Mouse (Mus musculus) left cerebral cortex, postnatal 14 days (tissue): ENCODE measurements at regions not wholly inside any gene's neighbourhood (a gene's known extent, or its start where the extent isn't known, plus 50 kb on each side); places are given as distances from the start of the nearest gene placed in this dataset.

Experiments used
- DNase-seq, 2 experiments: peaks; one replicate each; pipeline ENCODE4 v3.0.0; 2021 to 2022; ENCODE audit warnings: low spot score in 2 of 2, mixed read lengths in 1 of 2
- intact Hi-C: fragments of 180-260 bp; cut with DNase I; formaldehyde crosslinking; loops from one replicate; pipeline ENCODE4 v1.15.1; 2025

GRCm38 (mm10) chrX:13344701-13345100, 63.9 kb downstream of the Ddx3x start:
- intact Hi-C loops: loop anchor here (5.0 kb wide), 1 partner anchor 62 kb away; the partner anchor contains the start of gene Ddx3x
- peak; percentile 6 to 8 for DNase-seq

- DNase-seq: no peak
- intact Hi-C loops: loop anchor here (5.0 kb wide), 1 partner anchor 63 kb away; the partner anchor contains the start of gene Ddx3x
These were observed 64.4 kb downstream of the Ddx3x start for GRCm38 (mm10) chrX:13345126-13345525.

- intact Hi-C loops: loop anchor here (2.0 to 5.0 kb wide), 2 partner anchors 64 to 123 kb away; partner anchors contain the start of gene Ddx3x
- DNase-seq: peak; percentile 3 to 20
These were observed 65.4 kb downstream of the Ddx3x start for GRCm38 (mm10) chrX:13346011-13346631.

DNA sequence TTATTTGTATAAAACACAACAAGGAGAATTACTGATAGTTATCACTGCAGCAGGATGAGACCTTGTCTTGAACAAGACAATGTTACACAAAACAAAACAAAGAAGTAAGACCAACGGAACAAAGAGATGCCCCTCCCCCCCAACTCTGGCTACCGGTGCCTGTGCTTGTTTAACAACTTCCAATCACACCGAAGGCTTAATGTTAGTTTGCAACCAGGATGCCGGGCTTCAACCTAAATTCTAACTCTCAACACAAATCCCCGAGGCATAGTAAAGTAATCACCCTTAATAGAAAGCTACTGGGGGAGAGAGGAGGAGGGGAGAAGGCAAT, 65.9 kb downstream of the Ddx3x start:
- intact Hi-C loops: loop anchor here (2.0 to 5.0 kb wide), 2 partner anchors 64 to 122 kb away; partner anchors contain the start of gene Ddx3x
- DNase-seq: peak in 1 of 2 experiments; percentile 19

GRCm38 (mm10) chrX:13347027-13347840, 66.5 kb downstream of the Ddx3x start:
- intact Hi-C loops: loop anchor here (2.0 to 5.0 kb wide), 2 partner anchors 65 to 122 kb away; partner anchors contain the start of gene Ddx3x
- peak; percentile 67 to 87 for DNase-seq

DNA sequence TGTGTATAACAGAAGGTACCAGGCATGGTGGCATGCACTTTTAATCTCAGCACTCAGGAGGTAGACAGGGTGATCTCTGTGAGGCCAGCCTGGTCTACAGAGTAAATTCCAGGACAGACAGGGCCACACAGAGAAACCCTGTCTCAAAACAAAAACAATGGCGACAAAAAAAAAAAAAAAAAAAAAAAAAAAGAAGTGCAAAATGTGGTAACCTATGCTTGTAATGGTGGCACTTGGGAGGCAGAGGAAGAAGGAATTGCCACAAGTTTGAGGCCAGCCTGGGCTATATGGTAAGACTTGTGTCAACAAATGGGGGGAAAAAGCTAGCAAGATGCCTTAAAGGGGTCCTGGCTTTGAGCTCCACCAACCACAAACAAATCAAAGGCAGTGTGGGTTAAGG, 67.6 kb downstream of the Ddx3x start:
- intact Hi-C loops: loop anchor here (5.0 kb wide), 1 partner anchor 66 kb away; the partner anchor contains the start of gene Ddx3x
- DNase-seq: no peak

- no peak for DNase-seq
- intact Hi-C loops: no loop called here
These were observed 69.7 kb downstream of the Ddx3x start for GRCm38 (mm10) chrX:13350461-13350860.

DNA sequence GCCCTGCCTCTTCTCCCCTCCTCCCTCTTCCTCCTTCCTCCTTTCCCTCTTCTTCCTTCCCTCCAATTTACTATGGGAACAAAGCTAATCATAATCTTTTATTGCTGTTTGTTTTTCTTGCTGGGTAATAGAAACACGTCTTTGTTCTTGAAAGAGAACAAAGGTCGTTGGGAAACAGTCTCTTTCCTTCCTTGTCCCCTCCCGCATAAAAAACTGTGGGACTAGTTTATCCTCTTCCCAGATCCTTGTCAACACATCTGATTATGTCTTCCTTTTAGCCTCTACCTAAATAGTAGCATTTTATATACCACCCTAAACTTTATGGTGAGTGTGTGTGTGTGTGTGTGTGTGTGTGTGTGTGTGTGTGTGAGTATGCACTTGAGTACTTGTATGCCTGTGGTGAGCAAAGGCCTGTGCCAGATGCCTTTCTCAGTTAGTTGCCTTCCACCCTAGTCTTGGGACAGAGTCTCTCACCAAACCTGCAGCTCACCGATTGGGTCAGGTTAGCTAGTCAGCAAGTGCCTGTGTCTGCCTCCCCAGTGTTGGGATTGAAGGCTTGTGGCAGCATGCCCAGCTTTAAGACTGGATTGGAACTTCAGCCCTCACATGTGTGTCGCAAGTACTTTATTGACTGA, 76.5 kb downstream of the Ddx3x start:
- intact Hi-C loops: no loop called here
- DNase-seq: no peak

- intact Hi-C loops: no loop called here
- no peak for DNase-seq
These were observed 77.2 kb downstream of the Ddx3x start for GRCm38 (mm10) chrX:13357973-13358372.

GRCm38 (mm10) chrX:13360436-13360835, 79.7 kb downstream of the Ddx3x start:
- DNase-seq: no peak
- intact Hi-C loops: no loop called here

GRCm38 (mm10) chrX:13370319-13370718, 89.5 kb downstream of the Ddx3x start:
- intact Hi-C loops: no loop called here

GRCm38 (mm10) chrX:13372752-13373151, 92.0 kb downstream of the Ddx3x start:
- no peak for DNase-seq
- intact Hi-C loops: no loop called here

More at GRCm38 (mm10) chrX:13370319-13370718, 89.5 kb downstream of the Ddx3x start:
- no peak for DNase-seq

DNA sequence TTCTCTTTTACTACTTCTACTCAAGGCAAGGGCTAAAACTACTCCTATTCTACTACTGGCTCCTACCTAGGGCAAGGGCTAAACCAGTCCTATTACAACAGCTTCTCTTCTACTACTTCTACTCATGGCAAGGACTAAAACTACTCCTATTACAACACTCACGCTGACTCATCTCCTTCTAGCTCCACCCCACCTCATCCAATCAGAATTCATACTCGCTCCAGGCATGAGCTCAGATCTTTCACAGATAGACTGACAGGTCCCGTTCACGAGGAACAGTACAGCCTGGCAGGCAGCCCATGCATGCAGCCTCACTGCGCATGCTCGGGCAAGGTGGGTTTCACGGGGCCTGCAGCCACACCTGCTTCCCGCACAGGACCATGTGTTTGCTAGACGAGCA, 79.6 kb upstream of the Nyx start:
- intact Hi-C loops: no loop called here
- no peak for DNase-seq

DNA sequence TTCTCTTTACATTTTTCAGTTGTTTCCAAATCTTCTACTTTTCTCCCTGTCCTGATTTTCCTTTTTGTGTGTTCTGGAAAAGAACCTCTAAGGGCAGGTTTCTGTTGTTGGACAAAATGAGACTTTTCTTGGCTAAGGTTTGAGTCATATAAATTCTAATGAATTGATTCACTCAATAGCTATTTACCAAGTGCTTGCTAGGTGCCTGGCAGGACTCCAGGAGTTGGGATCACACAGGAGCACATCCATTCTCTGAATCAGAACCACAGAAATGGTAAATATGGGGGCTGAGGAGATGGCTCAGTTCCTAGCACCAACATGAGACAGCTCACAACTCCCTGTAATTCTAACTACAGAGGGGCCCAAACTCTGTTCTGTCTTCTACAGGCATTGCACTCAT, 67.4 kb upstream of the Nyx start:
- DNase-seq: no peak

DNA sequence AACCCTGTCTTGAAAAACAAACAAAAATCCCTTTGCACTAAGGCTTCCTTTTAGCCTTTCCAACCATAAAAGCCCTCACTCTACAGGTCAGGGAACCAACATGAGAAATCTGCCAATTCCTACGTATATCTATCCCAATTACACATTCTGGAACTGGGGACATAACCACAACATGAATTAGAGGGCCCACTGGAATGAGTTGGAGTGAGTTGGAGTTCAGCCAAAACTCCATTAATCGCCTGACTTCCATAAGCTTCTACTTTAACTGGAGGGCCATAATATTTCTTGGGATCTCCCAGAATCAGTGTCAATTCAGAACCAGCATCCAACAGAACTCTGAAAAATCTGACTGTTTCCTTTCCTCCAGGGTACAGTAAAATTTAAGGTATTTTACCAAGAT, 53.2 kb upstream of the Nyx start:
- DNase-seq: no peak
- intact Hi-C loops: no loop called here

More for the DNA sequence above, 67.4 kb upstream of the Nyx start:
- intact Hi-C loops: no loop called here

- intact Hi-C loops: no loop called here
- no peak for DNase-seq
These were observed 52.8 kb upstream of the Nyx start for GRCm38 (mm10) chrX:13413135-13413534.
